Mouse (Mus musculus): ENCODE measurements around the gene Zfp566. TPM values are rescaled to one million over a fixed set of nuclear protein-coding genes. Genes with fewer than 3 reads are reported as not detected.

The Zfp566 gene
- total and polyA plus RNA-seq, 3 experiments: 4.9 to 9.1 (median 6.5) TPM

DNA sequence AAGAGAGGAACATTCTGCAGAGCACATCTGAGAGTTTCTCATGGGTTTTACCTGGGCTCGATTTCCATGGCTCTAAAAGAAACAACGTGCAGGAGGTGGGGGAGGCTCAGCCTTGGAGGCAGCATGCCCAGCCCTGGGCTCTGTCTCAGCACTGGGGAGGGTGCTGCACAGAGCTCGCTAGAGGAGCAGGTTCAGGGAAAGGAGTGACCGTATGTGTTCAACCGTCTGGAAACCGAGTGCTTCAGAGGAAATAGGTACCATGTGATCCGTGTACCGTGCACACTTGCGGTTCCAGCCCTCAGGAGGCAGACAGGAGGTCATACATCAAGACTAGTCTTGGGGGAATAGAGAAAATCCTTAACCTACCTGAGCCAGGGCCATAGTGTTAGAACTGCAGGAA lies 46.0 kb downstream of the Zfp566 start:
- Histone ChIP-seq H3K4me2 (ENCODE audit: insufficient read depth, low read depth, poor library complexity, severe bottlenecking) (no peak overlapping the region), H3K9ac (ENCODE audit: insufficient read depth, low read depth) (no peak overlapping the region), H3K27me3 (replicated peaks) (no peaks in the 10 kb centered on the region), H3K4me3 (replicated peaks in 1 of 3; ENCODE audit: low read depth in 2 of 3, low read length in 2 of 3, poor library complexity in 1 of 3) (peak overlapping the region in 1 of 3 experiments; percentile 8), H3K4me1 (ENCODE audit: control insufficient read depth in 1 of 2, insufficient read depth in 2 of 2) (peaks cover 0 to 5% of the 10 kb centered on the region in 2 experiments; a peak in 3 of 4 replicates), H3K79me2 (replicated peaks; ENCODE audit: control insufficient read depth, extremely low read depth, insufficient read depth, poor library complexity, severe bottlenecking) (no peaks in the 10 kb centered on the region), H3K27ac (ENCODE audit: insufficient read depth, low read depth) (no peak overlapping the region), H3K36me3 (replicated peaks in 1 of 2; ENCODE audit: control insufficient read depth in 1 of 2, insufficient read depth in 1 of 2, low read length in 1 of 2) (peaks cover 0 to 2% of the 10 kb centered on the region in 2 experiments), H3K9me3 (replicated peaks; ENCODE audit: low read length) (no peaks in the 10 kb centered on the region)
- in situ Hi-C loops (cut with MboI; ENCODE audit: low pct_ligation_motif_present, low pct_unique_long_range_greater_than_20kb, low sequenced_read_pairs): no loop called here
- peak; percentile 67 for TF ChIP-seq BHLHE40 (IDR thresholded peaks at IDR 0.05; ENCODE audit: low read depth, low read length)
- TF ChIP-seq GABPA (IDR thresholded peaks at IDR 0.05; ENCODE audit: insufficient replicate concordance, low read depth, low read length): no peak
- DNase-seq (ENCODE audit: extremely low read depth): peak; percentile 17
- dilution Hi-C loops (cut with MboI; ENCODE audit: extremely low pct_ligation_motif_present, extremely low pct_unique_long_range_greater_than_20kb, low sequenced_read_pairs): no loop called here

DNA sequence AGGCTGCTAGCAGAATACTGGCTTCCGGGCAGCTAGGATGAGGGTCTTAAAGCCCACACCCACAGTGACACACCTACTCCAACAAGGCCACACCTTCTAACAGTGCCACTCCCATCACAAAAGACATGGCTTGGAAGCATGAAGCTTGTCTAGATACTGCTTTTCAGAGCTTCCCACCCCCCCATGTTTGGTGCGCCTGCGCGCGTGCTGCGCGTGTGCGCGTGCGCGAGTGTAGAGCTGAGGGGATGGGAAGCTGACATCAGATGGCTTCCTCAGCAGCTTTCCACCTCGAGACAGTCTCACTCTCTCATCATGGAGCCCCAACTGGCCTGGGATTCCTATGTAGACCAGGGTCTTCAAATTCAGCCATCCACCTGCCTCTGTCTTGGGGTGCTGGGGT lies 56.0 kb downstream of the Zfp566 start:
- Histone ChIP-seq H3K9me3 (replicated peaks; ENCODE audit: low read length) (no peaks in the 10 kb centered on the region), H3K9ac (ENCODE audit: insufficient read depth, low read depth) (no peak overlapping the region), H3K27me3 (replicated peaks) (no peaks in the 10 kb centered on the region), H3K4me2 (ENCODE audit: insufficient read depth, low read depth, poor library complexity, severe bottlenecking) (no peak overlapping the region), H3K79me2 (replicated peaks; ENCODE audit: control insufficient read depth, extremely low read depth, insufficient read depth, poor library complexity, severe bottlenecking) (no peaks in the 10 kb centered on the region), H3K36me3 (replicated peaks in 1 of 2; ENCODE audit: control insufficient read depth in 1 of 2, insufficient read depth in 1 of 2, low read length in 1 of 2) (peaks cover 0 to 10% of the 10 kb centered on the region in 2 experiments), H3K27ac (ENCODE audit: insufficient read depth, low read depth) (no peak overlapping the region), H3K4me3 (replicated peaks in 1 of 3; ENCODE audit: low read depth in 2 of 3, low read length in 2 of 3, poor library complexity in 1 of 3) (no peak overlapping the region), H3K4me1 (ENCODE audit: control insufficient read depth in 1 of 2, insufficient read depth in 2 of 2) (no peaks in the 10 kb centered on the region)
- in situ Hi-C loops (cut with MboI; ENCODE audit: low pct_ligation_motif_present, low pct_unique_long_range_greater_than_20kb, low sequenced_read_pairs) (no loop called here), dilution Hi-C loops (cut with MboI; ENCODE audit: extremely low pct_ligation_motif_present, extremely low pct_unique_long_range_greater_than_20kb, low sequenced_read_pairs) (no loop called here)
- DNase-seq (ENCODE audit: extremely low read depth): no peak
- TF ChIP-seq MAX (IDR thresholded peaks at IDR 0.05; ENCODE audit: low read length): no peak
- no peak for TF ChIP-seq ZKSCAN1 (IDR thresholded peaks at IDR 0.05; ENCODE audit: borderline replicate concordance, low read depth, low read length)
- TF ChIP-seq BHLHE40 (IDR thresholded peaks at IDR 0.05; ENCODE audit: low read depth, low read length): no peak
- TF ChIP-seq POLR2AphosphoS2 (IDR thresholded peaks at IDR 0.05; ENCODE audit: low read depth, low read length): no peak
- TF ChIP-seq HCFC1 (IDR thresholded peaks at IDR 0.05; ENCODE audit: low read depth, low read length): no peak

- Histone ChIP-seq H3K27ac (ENCODE audit: insufficient read depth, low read depth) (no peak overlapping the region), H3K27me3 (replicated peaks) (no peaks in the 10 kb centered on the region), H3K4me2 (ENCODE audit: insufficient read depth, low read depth, poor library complexity, severe bottlenecking) (no peak overlapping the region), H3K4me3 (replicated peaks in 1 of 3; ENCODE audit: low read depth in 2 of 3, low read length in 2 of 3, poor library complexity in 1 of 3) (no peak overlapping the region), H3K9me3 (replicated peaks; ENCODE audit: low read length) (no peaks in the 10 kb centered on the region), H3K36me3 (replicated peaks in 1 of 2; ENCODE audit: control insufficient read depth in 1 of 2, insufficient read depth in 1 of 2, low read length in 1 of 2) (peaks cover 5 to 18% of the 10 kb centered on the region in 2 experiments), H3K9ac (ENCODE audit: insufficient read depth, low read depth) (no peak overlapping the region), H3K79me2 (replicated peaks; ENCODE audit: control insufficient read depth, extremely low read depth, insufficient read depth, poor library complexity, severe bottlenecking) (no peaks in the 10 kb centered on the region), H3K4me1 (ENCODE audit: control insufficient read depth in 1 of 2, insufficient read depth in 2 of 2) (no peaks in the 10 kb centered on the region)
- dilution Hi-C loops (cut with MboI; ENCODE audit: extremely low pct_ligation_motif_present, extremely low pct_unique_long_range_greater_than_20kb, low sequenced_read_pairs) (no loop called here), in situ Hi-C loops (cut with MboI; ENCODE audit: low pct_ligation_motif_present, low pct_unique_long_range_greater_than_20kb, low sequenced_read_pairs) (no loop called here)
- no peak for DNase-seq (ENCODE audit: extremely low read depth)
- TF ChIP-seq CTCF (conservative IDR thresholded peaks at IDR 0.05 in 1 of 2, IDR thresholded peaks at IDR 0.05 in 1 of 2; ENCODE audit: low read depth in 2 of 2, low read length in 2 of 2) (no peak), USF1 (IDR thresholded peaks at IDR 0.05; ENCODE audit: low read depth, low read length) (no peak), USF2 (conservative IDR thresholded peaks at IDR 0.05; ENCODE audit: low read depth, low read length) (no peak), CHD1 (IDR thresholded peaks at IDR 0.05; ENCODE audit: low read depth, low read length) (no peak), MYC (IDR thresholded peaks at IDR 0.05; ENCODE audit: low read depth, low read length) (no peak), ZKSCAN1 (IDR thresholded peaks at IDR 0.05; ENCODE audit: borderline replicate concordance, low read depth, low read length) (no peak), NRF1 (IDR thresholded peaks at IDR 0.05; ENCODE audit: low read depth, low read length) (no peak), KAT2A (IDR thresholded peaks at IDR 0.05; ENCODE audit: insufficient replicate concordance, low read length) (no peak), MAFK (IDR thresholded peaks at IDR 0.05; ENCODE audit: insufficient replicate concordance, low read length) (no peak), MAX (IDR thresholded peaks at IDR 0.05; ENCODE audit: low read length) (no peak), ZMIZ1 (IDR thresholded peaks at IDR 0.05; ENCODE audit: low read depth, low read length) (no peak), JUND (conservative IDR thresholded peaks at IDR 0.05; ENCODE audit: low read depth, low read length) (no peak), RAD21 (IDR thresholded peaks at IDR 0.05; ENCODE audit: low read depth, low read length) (no peak), UBTF (IDR thresholded peaks at IDR 0.05; ENCODE audit: low read depth, low read length) (no peak), ETS1 (conservative IDR thresholded peaks at IDR 0.05; ENCODE audit: low read depth, low read length) (no peak), NELFE (IDR thresholded peaks at IDR 0.05; ENCODE audit: low read depth, low read length) (no peak)
These were observed 58.9 kb downstream of the Zfp566 start for GRCm38 (mm10) chr7:30031379-30031778.

Measured in CH12.LX (cell line).